Mouse (Mus musculus): ENCODE measurements around the gene Tnrc18. TPM values are rescaled to one million over a fixed set of nuclear protein-coding genes. Genes with fewer than 3 reads are reported as not detected.

Tnrc18 gene
- polyA plus RNA-seq, 1 experiment from 2014 or later: 9.9 TPM

- Histone ChIP-seq H3K36me3 (ENCODE audit: control insufficient read depth, insufficient read depth) (no peaks in the 10 kb centered on the region), H3K27me3 (replicated peaks; ENCODE audit: control insufficient read depth, insufficient read depth, low read length) (peaks cover 17% of the 10 kb centered on the region; the same call in 1 of the 2 replicates), H3K4me3 (ENCODE audit: low read depth, low read length) (peak overlapping the region; percentile 56; the same call in 1 of the 2 replicates), H3K9ac (ENCODE audit: low read depth, low read length) (no peak overlapping the region), H3K4me1 (replicated peaks; ENCODE audit: control insufficient read depth, insufficient read depth, low read length) (0 out of 2 replicates have a peak, but pooled peaks cover 3% of the 10 kb centered on the region), H3K27ac (ENCODE audit: low read depth, low read length) (no peak overlapping the region), H3K4me2 (replicated peaks; ENCODE audit: low read depth) (peak overlapping the region; percentile 97), H3K9me3 (ENCODE audit: control insufficient read depth) (no peaks in the 10 kb centered on the region)
- whole genome bisulfite sequencing: 5% methylated on average over 15 of the region's 15 CpGs
- peak; percentile 29 for ATAC-seq
- no peak for TF ChIP-seq CTCF (IDR thresholded peaks at IDR 0.05; ENCODE audit: low read depth)
Measured at GRCm38 (mm10) chr5:142700842-142701589, 116.4 kb downstream of the Tnrc18 start.

GRCm38 (mm10) chr5:142697742-142698141 lies 119.7 kb downstream of the Tnrc18 start:
- Histone ChIP-seq H3K4me1 (replicated peaks; ENCODE audit: control insufficient read depth, insufficient read depth, low read length) (0 out of 2 replicates have a peak, but pooled peaks cover 3% of the 10 kb centered on the region), H3K9me3 (ENCODE audit: control insufficient read depth) (no peaks in the 10 kb centered on the region), H3K4me2 (replicated peaks; ENCODE audit: low read depth) (no peak overlapping the region), H3K36me3 (ENCODE audit: control insufficient read depth, insufficient read depth) (no peaks in the 10 kb centered on the region), H3K27ac (ENCODE audit: low read depth, low read length) (no peak overlapping the region), H3K4me3 (ENCODE audit: low read depth, low read length) (no peak overlapping the region), H3K27me3 (replicated peaks; ENCODE audit: control insufficient read depth, insufficient read depth, low read length) (peaks cover 14% of the 10 kb centered on the region; the same call in 1 of the 2 replicates), H3K9ac (ENCODE audit: low read depth, low read length) (no peak overlapping the region)
- ATAC-seq: no peak
- whole genome bisulfite sequencing: 44% methylated on average over 2 of the region's 2 CpGs
- TF ChIP-seq CTCF (IDR thresholded peaks at IDR 0.05; ENCODE audit: low read depth): no peak

- H3K27me3 ChIP-seq (replicated peaks; ENCODE audit: control insufficient read depth, insufficient read depth, low read length): peaks cover 11% of the 10 kb centered on the region; the same call in 1 of the 2 replicates
- 89% methylated on average over 6 of the region's 6 CpGs for WGBS
- TF ChIP-seq CTCF (IDR thresholded peaks at IDR 0.05; ENCODE audit: low read depth): no peak
- no peak overlapping the region for H3K27ac ChIP-seq (ENCODE audit: low read depth, low read length)
- no peaks in the 10 kb centered on the region for H3K4me1 ChIP-seq (replicated peaks; ENCODE audit: control insufficient read depth, insufficient read depth, low read length)
- H3K36me3 ChIP-seq (ENCODE audit: control insufficient read depth, insufficient read depth): no peaks in the 10 kb centered on the region
- H3K4me3 ChIP-seq (ENCODE audit: low read depth, low read length): no peak overlapping the region
- ATAC-seq: no peak
- no peaks in the 10 kb centered on the region for H3K9me3 ChIP-seq (ENCODE audit: control insufficient read depth)
- no peak overlapping the region for H3K4me2 ChIP-seq (replicated peaks; ENCODE audit: low read depth)
- H3K9ac ChIP-seq (ENCODE audit: low read depth, low read length): no peak overlapping the region
Measured at GRCm38 (mm10) chr5:142696865-142697264, 120.6 kb downstream of the Tnrc18 start.

GRCm38 (mm10) chr5:142696258-142696657 lies 121.2 kb downstream of the Tnrc18 start:
- WGBS: 43% methylated on average over 6 of the region's 6 CpGs
- Histone ChIP-seq H3K27ac (ENCODE audit: low read depth, low read length) (no peak overlapping the region), H3K27me3 (replicated peaks; ENCODE audit: control insufficient read depth, insufficient read depth, low read length) (peaks cover 7% of the 10 kb centered on the region; the same call in 1 of the 2 replicates), H3K9me3 (ENCODE audit: control insufficient read depth) (no peaks in the 10 kb centered on the region), H3K4me2 (replicated peaks; ENCODE audit: low read depth) (no peak overlapping the region), H3K4me1 (replicated peaks; ENCODE audit: control insufficient read depth, insufficient read depth, low read length) (no peaks in the 10 kb centered on the region), H3K4me3 (ENCODE audit: low read depth, low read length) (no peak overlapping the region), H3K9ac (ENCODE audit: low read depth, low read length) (no peak overlapping the region), H3K36me3 (ENCODE audit: control insufficient read depth, insufficient read depth) (no peaks in the 10 kb centered on the region)
- no peak for TF ChIP-seq CTCF (IDR thresholded peaks at IDR 0.05; ENCODE audit: low read depth)
- no peak for ATAC-seq

GRCm38 (mm10) chr5:142694627-142695340 lies 122.7 kb downstream of the Tnrc18 start:
- Histone ChIP-seq H3K9ac (ENCODE audit: low read depth, low read length) (no peak overlapping the region), H3K4me3 (ENCODE audit: low read depth, low read length) (no peak overlapping the region), H3K4me1 (replicated peaks; ENCODE audit: control insufficient read depth, insufficient read depth, low read length) (no peaks in the 10 kb centered on the region), H3K9me3 (ENCODE audit: control insufficient read depth) (no peaks in the 10 kb centered on the region), H3K4me2 (replicated peaks; ENCODE audit: low read depth) (no peak overlapping the region), H3K27me3 (replicated peaks; ENCODE audit: control insufficient read depth, insufficient read depth, low read length) (no peaks in the 10 kb centered on the region), H3K27ac (ENCODE audit: low read depth, low read length) (no peak overlapping the region), H3K36me3 (ENCODE audit: control insufficient read depth, insufficient read depth) (no peaks in the 10 kb centered on the region)
- ATAC-seq: no peak
- TF ChIP-seq CTCF (IDR thresholded peaks at IDR 0.05; ENCODE audit: low read depth): no peak
- WGBS: 11% methylated on average over 12 of the region's 12 CpGs

GRCm38 (mm10) chr5:142693738-142694430 lies 123.6 kb downstream of the Tnrc18 start:
- Histone ChIP-seq H3K27me3 (replicated peaks; ENCODE audit: control insufficient read depth, insufficient read depth, low read length) (no peaks in the 10 kb centered on the region), H3K4me3 (ENCODE audit: low read depth, low read length) (no peak overlapping the region), H3K4me2 (replicated peaks; ENCODE audit: low read depth) (no peak overlapping the region), H3K36me3 (ENCODE audit: control insufficient read depth, insufficient read depth) (no peaks in the 10 kb centered on the region), H3K9ac (ENCODE audit: low read depth, low read length) (no peak overlapping the region), H3K27ac (ENCODE audit: low read depth, low read length) (no peak overlapping the region), H3K9me3 (ENCODE audit: control insufficient read depth) (no peaks in the 10 kb centered on the region), H3K4me1 (replicated peaks; ENCODE audit: control insufficient read depth, insufficient read depth, low read length) (no peaks in the 10 kb centered on the region)
- 57% methylated on average over 8 of the region's 8 CpGs for WGBS
- ATAC-seq: no peak
- TF ChIP-seq CTCF (IDR thresholded peaks at IDR 0.05; ENCODE audit: low read depth): no peak
